Mouse (Mus musculus): ENCODE measurements around the gene Trex2.

DNA sequence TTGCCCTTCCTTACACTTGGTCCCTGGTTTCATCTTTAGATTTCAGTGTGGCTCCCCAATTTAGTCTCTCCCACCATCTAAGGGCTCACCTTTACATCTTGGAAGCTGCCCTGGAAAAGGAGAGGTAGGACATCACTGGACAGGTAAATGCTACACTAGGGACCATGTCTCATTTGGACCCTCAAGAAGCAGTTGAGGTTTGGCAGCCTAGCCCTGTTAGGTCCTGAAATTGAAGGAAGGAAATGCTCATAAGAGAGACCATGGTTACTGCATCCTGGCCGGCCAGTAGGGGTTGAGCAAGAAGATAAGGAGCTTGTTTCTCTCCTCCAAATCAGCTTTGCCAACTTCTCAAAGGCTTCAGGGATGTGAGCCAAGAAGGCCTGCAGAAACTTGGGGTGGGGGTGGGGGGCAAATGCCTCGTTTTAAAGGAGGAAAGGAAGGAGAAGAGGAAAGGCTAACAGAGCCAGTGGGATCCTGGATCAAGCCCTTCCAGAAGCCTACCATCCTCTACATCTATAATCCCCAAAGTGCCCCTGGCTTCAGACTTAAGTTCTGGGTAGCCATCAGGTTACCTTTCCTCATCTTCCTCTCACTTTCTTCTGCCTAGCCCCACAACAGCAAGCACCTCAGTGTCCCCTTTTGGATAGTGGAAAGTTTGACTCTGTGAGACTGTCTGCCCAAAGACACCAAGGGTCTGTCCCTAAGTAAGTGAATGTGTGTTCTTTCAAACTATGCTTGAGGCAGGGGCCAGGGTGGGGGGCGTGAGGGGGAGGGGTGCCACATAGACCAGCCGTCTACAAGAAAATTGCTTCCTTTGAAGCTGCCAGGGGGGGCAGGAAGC lies 47.7 kb upstream of the Trex2 start:
- no peak for TF ChIP-seq CTCF (IDR thresholded peaks at IDR 0.05)
- no peak for TF ChIP-seq EP300 (IDR thresholded peaks at IDR 0.05)
